Mouse (Mus musculus): Measurements from ENCODE around the gene Apol7e.

- TF ChIP-seq CTCF (IDR thresholded peaks at IDR 0.05; ENCODE audit: borderline replicate concordance, extremely low read depth, insufficient read depth, insufficient read length) (no peak), POLR2A (IDR thresholded peaks at IDR 0.05; ENCODE audit: borderline replicate concordance, extremely low read depth, insufficient read depth, insufficient read length, poor library complexity, severe bottlenecking) (no peak)
Measured at GRCm38 (mm10) chr15:77748414-77748813, 49.8 kb downstream of the Apol7e start.
